ENCODE assay signal across 9 mouse cellular contexts in the genomic region with DNA sequence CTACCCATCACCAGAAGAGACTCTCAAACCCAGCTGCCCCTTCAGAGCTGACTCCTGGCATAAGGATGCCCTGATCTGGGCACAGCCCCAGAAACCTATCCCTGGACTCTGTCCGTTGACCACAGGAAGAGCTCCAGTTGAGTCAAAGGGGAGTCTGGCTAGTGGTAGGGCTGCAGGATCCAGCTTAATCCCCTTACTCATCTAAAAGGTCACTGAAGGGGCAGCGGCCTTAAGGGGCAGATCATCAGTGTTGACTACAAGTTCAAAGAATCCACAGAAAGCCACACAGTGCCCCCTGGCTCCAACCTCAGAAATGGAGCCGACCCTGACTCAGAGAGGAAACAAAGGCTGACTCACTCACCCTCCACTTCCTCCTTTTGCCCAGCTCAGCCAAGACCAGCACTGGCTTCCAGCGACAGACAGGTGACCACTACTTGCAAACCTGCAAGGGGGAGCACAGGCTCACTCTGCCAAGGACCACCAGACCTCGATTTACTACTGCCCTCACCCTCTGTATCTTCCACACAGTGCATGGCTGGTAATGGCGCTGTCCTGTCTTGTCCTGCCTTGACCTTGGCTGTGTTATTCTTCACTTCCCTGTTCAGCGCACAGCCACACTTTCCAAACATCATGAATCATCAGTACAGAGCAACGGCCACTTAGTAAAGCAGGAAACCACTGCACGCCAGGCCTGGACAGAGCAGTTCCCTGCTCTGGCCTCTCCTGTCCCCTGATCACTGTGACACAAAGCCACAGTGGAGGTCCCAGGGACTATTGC.
A peak's percentile ranks its signal among the peaks of the same experiment; 100 is the strongest.
DNase-seq lines count a peak whose midpoint lies in the region; ATAC-seq and TF ChIP-seq lines count a peak whose summit lies in the region.
"Had no signal": no experiment of that assay in that cellular context is flagged by ENCODE, and none has a peak within 500 bp of the region (broad histone marks: within the 10 kb centered on the region; RNA-seq: fewer than 3 reads in every experiment).

No protein-coding gene starts in this region.

- H3K4me3 ChIP-seq in layer of hippocampus, adult 2 months, result no peak overlapping the region
- no peak overlapping the region for H3K4me3 ChIP-seq in heart, embryonic 14.5 days (ENCODE audit: control insufficient read depth in 1 of 2, insufficient read depth in 1 of 2, low read depth in 1 of 2, low read length in 2 of 2)
- peak overlapping the region; percentile 90 for H3K4me3 ChIP-seq in megakaryocyte, embryonic 14.5 days (replicated peaks)
- H3K4me3 ChIP-seq: neural tube, embryonic 13.5 days had no signal

- peak; percentile 49 for TF ChIP-seq CTCF in layer of hippocampus, adult 2 months (conservative IDR thresholded peaks at IDR 0.05)

- no peak for DNase-seq in layer of hippocampus, adult 2 months (ENCODE audit: low spot score in 2 of 2)
- no peak for DNase-seq in layer of hippocampus, postnatal 14 days (ENCODE audit: low spot score in 2 of 2)
- DNase-seq in c-Kit-positive CD71-negative TER-119-negative erythroid progenitor cells, embryonic 14.5 days (ENCODE audit: low read depth), result peak; percentile 80
- DNase-seq in kidney, postnatal 10 days, result peak; percentile 78
- peak; percentile 68 for DNase-seq in thymus, postnatal 25 days
- no peak for DNase-seq in T-cell, adult 2 months (ENCODE audit: low spot score)

- peak overlapping the region; percentile 2; the same call in 1 of the 2 replicates for H3K9ac ChIP-seq in heart, embryonic 14.5 days (ENCODE audit: low read length)
- H3K9ac ChIP-seq: neural tube, embryonic 13.5 days had no signal

- H3K9me3 ChIP-seq in heart, embryonic 14.5 days (ENCODE audit: control insufficient read depth, low read length), result no peaks in the 10 kb centered on the region
- H3K9me3 ChIP-seq in megakaryocyte, embryonic 14.5 days, result no peaks in the 10 kb centered on the region
- H3K9me3 ChIP-seq: neural tube, embryonic 13.5 days had no signal

- 29% methylated on average over 9 of the region's 9 CpGs for WGBS in heart, embryonic 14.5 days

- no peaks in the 10 kb centered on the region for H3K27me3 ChIP-seq in heart, embryonic 14.5 days (ENCODE audit: control insufficient read depth, insufficient read depth, low read length)
- no peaks in the 10 kb centered on the region for H3K27me3 ChIP-seq in megakaryocyte, embryonic 14.5 days (replicated peaks)
- H3K27me3 ChIP-seq: neural tube, embryonic 13.5 days had no signal

- no peaks in the 10 kb centered on the region for H3K36me3 ChIP-seq in heart, embryonic 14.5 days (ENCODE audit: control insufficient read depth, insufficient read depth, low read length)
- H3K36me3 ChIP-seq in megakaryocyte, embryonic 14.5 days (replicated peaks; ENCODE audit: low read length), result peaks cover 15% of the 10 kb centered on the region
- H3K36me3 ChIP-seq: neural tube, embryonic 13.5 days had no signal

- ATAC-seq in heart, embryonic 14.5 days (ENCODE audit: insufficient number of reproducible peaks, insufficient read depth, low FRiP score, low read depth), result peak; percentile 57

- H3K4me2 ChIP-seq in heart, embryonic 14.5 days (ENCODE audit: low read length), result no peak overlapping the region
- H3K4me2 ChIP-seq: neural tube, embryonic 13.5 days had no signal

- H3K4me1 ChIP-seq in heart, embryonic 14.5 days (ENCODE audit: control insufficient read depth in 2 of 2, insufficient read depth in 2 of 2, low read length in 2 of 2), result peaks cover 27 to 31% of the 10 kb centered on the region in 2 experiments
- peaks cover 99% of the 10 kb centered on the region for H3K4me1 ChIP-seq in megakaryocyte, embryonic 14.5 days

- peak overlapping the region; percentile 24 for H3K27ac ChIP-seq in layer of hippocampus, adult 2 months
- H3K27ac ChIP-seq in heart, embryonic 14.5 days (replicated peaks in 1 of 2; ENCODE audit: control insufficient read depth in 1 of 2, insufficient read depth in 1 of 2, low read depth in 2 of 2, low read length in 2 of 2), result peak overlapping the region; percentile 82 to 87
- H3K27ac ChIP-seq: neural tube, embryonic 13.5 days had no signal

Comparison
In these comparisons a context has a peak if more than half of its experiments do, and no peak if none do; other contexts are left out.
1. DNase-seq: peak in c-Kit-positive CD71-negative TER-119-negative erythroid progenitor cells, embryonic 14.5 days (single experiment), kidney, postnatal 10 days (single experiment) and thymus, postnatal 25 days (single experiment); none in layer of hippocampus, adult 2 months (0 of 2), layer of hippocampus, postnatal 14 days (0 of 2) and T-cell, adult 2 months (single experiment).